Mouse (Mus musculus) MEL (cell line): ENCODE measurements around the gene Ly9. TPM values are rescaled to one million over a fixed set of nuclear protein-coding genes. Genes with fewer than 3 reads are reported as not detected.

Source experiments
- DNase-seq: peaks from one replicate; pipeline ENCODE4 v3.0.0; 2011; ENCODE audit warnings: low read depth, low spot score
- H3K27ac ChIP-seq: 2 replicates; pipeline ENCODE4 v1.5.1; 2012; ENCODE audit warnings: low read depth, mild to moderate bottlenecking, control low read depth, low read length, moderate library complexity; ENCODE audit not compliant: control insufficient read depth
- H3K27me3 ChIP-seq, 2 experiments: fragments of 150-350 bp in 1 of 2; sonication (generic) in 1 of 2; 2 replicates each; pipeline ENCODE4 v1.6.1; 2012; ENCODE audit warnings: low read length in 2 of 2, mild to moderate bottlenecking in 2 of 2, improper control_type of control experiment in 1 of 2, moderate library complexity in 1 of 2; ENCODE audit not compliant: insufficient read depth in 2 of 2, control insufficient read depth in 1 of 2
- H3K36me3 ChIP-seq, 2 experiments: 2 replicates each; pipeline ENCODE4 v1.6.1; 2012 to 2014; ENCODE audit warnings: low read length in 2 of 2, improper control_type of control experiment in 1 of 2, inconsistent platforms in 1 of 2, mild to moderate bottlenecking in 1 of 2; ENCODE audit not compliant: insufficient read depth in 2 of 2, control insufficient read depth in 1 of 2
- H3K4me1 ChIP-seq, 2 experiments: fragments of 150-350 bp in 1 of 2; sonication (generic) in 1 of 2; 2 replicates each; pipeline ENCODE4 v1.6.1; 2012; ENCODE audit warnings: low read length in 2 of 2, improper control_type of control experiment in 1 of 2, mild to moderate bottlenecking in 1 of 2; ENCODE audit not compliant: insufficient read depth in 2 of 2, control insufficient read depth in 1 of 2
- H3K4me3 ChIP-seq, 2 experiments: fragments of 150-350 bp in 1 of 2; sonication (generic) in 1 of 2; 2 replicates each; pipeline ENCODE4 v1.5.1; 2012; ENCODE audit warnings: low read depth in 2 of 2, low read length in 2 of 2, mild to moderate bottlenecking in 2 of 2, moderate library complexity in 2 of 2, control low read depth in 1 of 2, improper control_type of control experiment in 1 of 2; ENCODE audit not compliant: control insufficient read depth in 1 of 2, insufficient read depth in 1 of 2
- H3K79me2 ChIP-seq: 2 replicates; pipeline ENCODE4 v1.6.1; 2012; ENCODE audit warnings: mild to moderate bottlenecking, low read length, moderate library complexity; ENCODE audit not compliant: control insufficient read depth, poor library complexity, insufficient read depth
- H3K9ac ChIP-seq: 2 replicates; pipeline ENCODE4 v1.6.1; 2012; ENCODE audit warnings: low read depth, mild to moderate bottlenecking, control low read depth, low read length, moderate library complexity; ENCODE audit not compliant: control insufficient read depth, poor library complexity, severe bottlenecking
- H3K9me3 ChIP-seq: fragments of 150-350 bp; sonication (generic); replicated peaks from 2 replicates; pipeline ENCODE4 v1.6.1; 2012; ENCODE audit warnings: mild to moderate bottlenecking, low read length, improper control_type of control experiment, moderate library complexity; ENCODE audit not compliant: insufficient read depth
- BHLHE40 ChIP-seq: IDR thresholded peaks from 2 replicates; pipeline ENCODE4 v1.6.1; 2012; ENCODE audit warnings: low read depth, mild to moderate bottlenecking, inconsistent platforms, low read length, improper control_type of control experiment, borderline replicate concordance
- CHD1 ChIP-seq: IDR thresholded peaks from 2 replicates; pipeline ENCODE4 v1.6.1; 2012; ENCODE audit warnings: low read depth, mild to moderate bottlenecking, inconsistent platforms, low read length, improper control_type of control experiment
- CHD2 ChIP-seq: IDR thresholded peaks from 2 replicates; pipeline ENCODE4 v1.6.1; 2011; ENCODE audit warnings: low read length, improper control_type of control experiment
- CTCF ChIP-seq, 3 experiments: IDR thresholded peaks in 2 of 3; conservative IDR thresholded peaks in 1 of 3; 2 replicates each; pipeline ENCODE4 v1.5.1; 2011 to 2012; ENCODE audit warnings: low read length in 3 of 3, low read depth in 2 of 3, mild to moderate bottlenecking in 2 of 3, improper control_type of control experiment in 1 of 3, inconsistent platforms in 1 of 3, mixed read lengths in 1 of 3, moderate library complexity in 1 of 3; ENCODE audit not compliant: control insufficient read depth in 1 of 3, insufficient read depth in 1 of 3, poor library complexity in 1 of 3, severe bottlenecking in 1 of 3
- E2F4 ChIP-seq: IDR thresholded peaks from 2 replicates; pipeline ENCODE4 v1.6.1; 2011; ENCODE audit warnings: low read depth, low read length, improper control_type of control experiment, borderline replicate concordance
- ELF1 ChIP-seq: IDR thresholded peaks from 2 replicates; pipeline ENCODE4 v1.6.1; 2014; ENCODE audit warnings: low read depth, mild to moderate bottlenecking, inconsistent platforms, low read length, improper control_type of control experiment, moderate library complexity
- EP300 ChIP-seq, 2 experiments: IDR thresholded peaks; 2 replicates each; pipeline ENCODE4 v1.6.1; 2011; ENCODE audit warnings: improper control_type of control experiment in 2 of 2, low read length in 2 of 2, low read depth in 1 of 2, mild to moderate bottlenecking in 1 of 2
- ETS1 ChIP-seq: IDR thresholded peaks from 2 replicates; pipeline ENCODE4 v1.6.1; 2012; ENCODE audit warnings: low read depth, mild to moderate bottlenecking, inconsistent platforms, low read length, improper control_type of control experiment, moderate library complexity
- GABPA ChIP-seq: IDR thresholded peaks from 2 replicates; pipeline ENCODE4 v1.6.1; 2012; ENCODE audit warnings: low read depth, mild to moderate bottlenecking, inconsistent platforms, low read length, improper control_type of control experiment, moderate library complexity
- GATA1 ChIP-seq: IDR thresholded peaks from 2 replicates; pipeline ENCODE4 v1.6.1; 2011; ENCODE audit warnings: low read depth, low read length, improper control_type of control experiment
- HCFC1 ChIP-seq: IDR thresholded peaks from 2 replicates; pipeline ENCODE4 v1.6.1; 2012; ENCODE audit warnings: low read depth, mild to moderate bottlenecking, inconsistent platforms, low read length, improper control_type of control experiment, moderate library complexity
- KAT2A ChIP-seq: conservative IDR thresholded peaks from 2 replicates; pipeline ENCODE4 v1.6.1; 2012; ENCODE audit warnings: low read depth, low read length, improper control_type of control experiment, inconsistent platforms
- MAFK ChIP-seq: IDR thresholded peaks from 2 replicates; pipeline ENCODE4 v1.6.1; 2011; ENCODE audit warnings: low read depth, mild to moderate bottlenecking, low read length, improper control_type of control experiment, borderline replicate concordance
- MAX ChIP-seq: IDR thresholded peaks from 2 replicates; pipeline ENCODE4 v1.6.1; 2011; ENCODE audit warnings: low read length, improper control_type of control experiment
- MAZ ChIP-seq: IDR thresholded peaks from 2 replicates; pipeline ENCODE4 v1.6.1; 2012; ENCODE audit warnings: low read depth, mild to moderate bottlenecking, inconsistent platforms, low read length, improper control_type of control experiment
- MEF2A ChIP-seq: IDR thresholded peaks from 2 replicates; pipeline ENCODE4 v1.6.1; 2014; ENCODE audit warnings: low read depth, mild to moderate bottlenecking, inconsistent platforms, low read length, improper control_type of control experiment; ENCODE audit not compliant: poor library complexity, insufficient replicate concordance, severe bottlenecking; ENCODE audit errors: extremely low read depth
- MXI1 ChIP-seq: IDR thresholded peaks from 2 replicates; pipeline ENCODE4 v1.6.1; 2011; ENCODE audit warnings: mild to moderate bottlenecking, low read depth, low read length, improper control_type of control experiment
- MYB ChIP-seq: IDR thresholded peaks from 2 replicates; pipeline ENCODE4 v1.6.1; 2011; ENCODE audit warnings: mild to moderate bottlenecking, low read depth, low read length, improper control_type of control experiment
- MYC ChIP-seq: IDR thresholded peaks from 2 replicates; pipeline ENCODE4 v1.6.1; 2011; ENCODE audit warnings: low read depth, mild to moderate bottlenecking, low read length, improper control_type of control experiment, moderate library complexity
- NELFE ChIP-seq: IDR thresholded peaks from 2 replicates; pipeline ENCODE4 v1.6.1; 2011; ENCODE audit warnings: low read depth, low read length, improper control_type of control experiment
- NRF1 ChIP-seq: IDR thresholded peaks from 2 replicates; pipeline ENCODE4 v1.6.1; 2014; ENCODE audit warnings: low read depth, mild to moderate bottlenecking, inconsistent platforms, low read length, improper control_type of control experiment, moderate library complexity; ENCODE audit not compliant: poor library complexity, insufficient read depth, severe bottlenecking
- POLR2A ChIP-seq, 2 experiments: IDR thresholded peaks; 2 replicates each; pipeline ENCODE4 v1.6.1; 2011 to 2012; ENCODE audit warnings: low read length in 2 of 2, mild to moderate bottlenecking in 2 of 2, control low read depth in 1 of 2, improper control_type of control experiment in 1 of 2, low read depth in 1 of 2, moderate library complexity in 1 of 2; ENCODE audit not compliant: control insufficient read depth in 1 of 2, insufficient read depth in 1 of 2, poor library complexity in 1 of 2
- POLR2AphosphoS2 ChIP-seq: IDR thresholded peaks from 2 replicates; pipeline ENCODE4 v1.6.1; 2011; ENCODE audit warnings: low read length, improper control_type of control experiment
- RCOR1 ChIP-seq: IDR thresholded peaks from 2 replicates; pipeline ENCODE4 v1.6.1; 2012; ENCODE audit warnings: low read depth, mild to moderate bottlenecking, inconsistent platforms, low read length, improper control_type of control experiment
- SIN3A ChIP-seq: IDR thresholded peaks from 2 replicates; pipeline ENCODE4 v1.6.1; 2012; ENCODE audit warnings: low read length, improper control_type of control experiment, inconsistent platforms
- TAL1 ChIP-seq: IDR thresholded peaks from 2 replicates; pipeline ENCODE4 v1.6.1; 2012; ENCODE audit warnings: mild to moderate bottlenecking, inconsistent platforms, low read length, moderate library complexity, mixed read lengths
- TBP ChIP-seq: IDR thresholded peaks from 2 replicates; pipeline ENCODE4 v1.8.0; 2011; ENCODE audit warnings: low read depth, low read length, improper control_type of control experiment
- TCF12 ChIP-seq: IDR thresholded peaks from 2 replicates; pipeline ENCODE4 v1.6.1; 2014; ENCODE audit warnings: low read depth, mild to moderate bottlenecking, inconsistent platforms, low read length, improper control_type of control experiment, moderate library complexity
- UBTF ChIP-seq: IDR thresholded peaks from 2 replicates; pipeline ENCODE4 v1.6.1; 2012; ENCODE audit warnings: low read depth, mild to moderate bottlenecking, inconsistent platforms, low read length, improper control_type of control experiment, moderate library complexity, borderline replicate concordance; ENCODE audit not compliant: insufficient read depth
- ZC3H11A ChIP-seq: IDR thresholded peaks from 2 replicates; pipeline ENCODE4 v1.6.1; 2012; ENCODE audit warnings: low read depth, mild to moderate bottlenecking, inconsistent platforms, low read length, improper control_type of control experiment
- ZNF384 ChIP-seq: IDR thresholded peaks from 2 replicates; pipeline ENCODE4 v1.6.1; 2012; ENCODE audit warnings: low read depth, mild to moderate bottlenecking, inconsistent platforms, low read length, improper control_type of control experiment
- polyA plus RNA-seq, 2 experiments: library from polyadenylated mRNA; stranded (reverse) in 1 of 2; unstranded in 1 of 2; fragments of >175 nt in 1 of 2; fragments of >200 nt in 1 of 2; gene quantifications; 2 replicates each; pipeline versions ENCODE4 v1.2.1 to v1.2.4; 2012; ENCODE audit warnings: low replicate concordance in 2 of 2, low read depth in 1 of 2; ENCODE audit not compliant: insufficient read length in 2 of 2, insufficient read depth in 1 of 2, missing spikeins in 1 of 2
- total RNA-seq: library from RNA; depleted of rRNA; stranded (reverse); fragments of 300-350 nt; gene quantifications from 2 replicates; pipeline ENCODE4 v1.2.3, GENCODE M21; 2012

The Ly9 gene
- total and polyA plus RNA-seq, 3 experiments: 0.25 TPM; not detected in 2

- Histone ChIP-seq H3K9me3 (no peaks in the 10 kb centered on the region), H3K27ac (peak overlapping the region; percentile 20), H3K79me2 (no peaks in the 10 kb centered on the region), H3K9ac (peak overlapping the region; percentile 24; the same call in 1 of the 2 replicates), H3K27me3 (no peaks in the 10 kb centered on the region; a peak in 1 of 4 replicates), H3K4me3 (peak overlapping the region in 1 of 2 experiments; percentile 9; a peak in 1 of 4 replicates), H3K4me1 (peaks cover 4 to 7% of the 10 kb centered on the region in 2 experiments; a peak in 3 of 4 replicates), H3K36me3 (peaks cover 0 to 8% of the 10 kb centered on the region in 2 experiments; a peak in 2 of 4 replicates)
- TF ChIP-seq MAZ (peak; percentile 50; the same call in 1 of the 2 replicates), EP300 (IDR thresholded peaks at IDR 0.05; ENCODE audit: low read depth in 1 of 2, low read length in 2 of 2) (peak; percentile 85 to 93), ELF1 (no peak), NRF1 (no peak), POLR2AphosphoS2 (no peak), E2F4 (no peak), NELFE (peak; percentile 23; the same call in 1 of the 2 replicates), TAL1 (peak; percentile 85), CHD2 (no peak), TBP (peak; percentile 64), BHLHE40 (no peak), GABPA (no peak), SIN3A (peak; percentile 76), UBTF (no peak), MAFK (peak; percentile 16; the same call in 1 of the 2 replicates), ZC3H11A (no peak), MXI1 (peak; percentile 76), KAT2A (no peak), HCFC1 (0 out of 2 replicates have a peak, but pooled peaks have one; percentile 39), CTCF (IDR thresholded peaks at IDR 0.05 in 2 of 3, conservative IDR thresholded peaks at IDR 0.05 in 1 of 3; ENCODE audit: control insufficient read depth in 1 of 3, insufficient read depth in 1 of 3, low read depth in 2 of 3, low read length in 3 of 3, poor library complexity in 1 of 3, severe bottlenecking in 1 of 3) (no peak), MYC (peak; percentile 30; the same call in 1 of the 2 replicates), POLR2A (IDR thresholded peaks at IDR 0.05; ENCODE audit: control insufficient read depth in 1 of 2, insufficient read depth in 1 of 2, low read depth in 1 of 2, low read length in 2 of 2, poor library complexity in 1 of 2) (peak; percentile 30 to 35; a peak in 1 of 4 replicates), MAX (peak; percentile 67), MEF2A (no peak), RCOR1 (peak; percentile 91), GATA1 (peak; percentile 96), ZNF384 (no peak), ETS1 (peak; percentile 89), CHD1 (no peak), MYB (no peak), TCF12 (peak; percentile 90)
- DNase-seq: peak; percentile 95
Measured at GRCm38 (mm10) chr1:171643612-171644011, 36.4 kb upstream of the Ly9 start.
